Mouse (Mus musculus) frontal cortex, adult (tissue): Measurements from ENCODE around the gene Lrrtm3.

Experiments used
- ATAC-seq: cut with Nextera tagmentation; 2 replicates; pipeline ENCODE4 v1.9.2; 2017; ENCODE audit warnings: mild to moderate bottlenecking, moderate library complexity, mixed read lengths; ENCODE audit not compliant: low TSS enrichment

Gene Lrrtm3

DNA sequence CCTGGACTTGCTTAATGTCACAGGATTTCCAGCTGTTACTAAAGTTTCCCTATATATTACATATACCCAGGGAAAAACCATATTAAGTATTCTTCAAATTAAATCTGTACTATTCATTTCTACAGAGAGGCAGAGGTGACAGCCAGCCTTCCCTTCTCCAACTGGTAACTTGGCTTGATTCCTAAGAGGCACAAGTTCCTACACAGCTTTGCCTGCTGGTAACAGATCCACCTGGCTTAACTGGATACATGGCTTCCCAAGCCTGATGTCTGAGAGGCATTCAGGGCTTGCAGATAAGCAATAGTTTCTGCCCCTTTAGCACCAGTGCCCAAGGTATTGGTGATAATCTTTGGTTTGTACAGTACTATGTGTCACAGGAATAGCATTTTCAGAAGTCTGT is 190.2 kb downstream of the Lrrtm3 start:
- ATAC-seq, result no peak

DNA sequence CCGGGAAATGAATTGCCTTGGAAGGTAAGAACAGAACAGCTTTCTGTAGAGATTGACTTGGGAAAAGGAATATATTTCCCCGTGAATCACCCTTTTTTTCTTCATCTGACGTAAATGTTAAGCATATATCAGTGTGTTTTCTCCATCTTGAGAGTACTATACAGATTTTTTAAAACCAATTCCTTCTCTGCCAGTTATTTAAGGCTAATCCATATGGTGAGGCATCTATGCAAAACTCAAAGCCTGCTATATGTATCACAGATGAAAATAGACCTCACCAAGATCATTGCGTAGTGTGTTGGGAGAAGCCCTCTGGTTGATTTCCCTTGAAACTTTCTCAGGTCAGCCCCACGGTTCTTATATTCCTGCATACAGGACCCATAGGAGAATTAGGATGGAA is 195.5 kb downstream of the Lrrtm3 start:
- ATAC-seq, result peak; percentile 76

DNA sequence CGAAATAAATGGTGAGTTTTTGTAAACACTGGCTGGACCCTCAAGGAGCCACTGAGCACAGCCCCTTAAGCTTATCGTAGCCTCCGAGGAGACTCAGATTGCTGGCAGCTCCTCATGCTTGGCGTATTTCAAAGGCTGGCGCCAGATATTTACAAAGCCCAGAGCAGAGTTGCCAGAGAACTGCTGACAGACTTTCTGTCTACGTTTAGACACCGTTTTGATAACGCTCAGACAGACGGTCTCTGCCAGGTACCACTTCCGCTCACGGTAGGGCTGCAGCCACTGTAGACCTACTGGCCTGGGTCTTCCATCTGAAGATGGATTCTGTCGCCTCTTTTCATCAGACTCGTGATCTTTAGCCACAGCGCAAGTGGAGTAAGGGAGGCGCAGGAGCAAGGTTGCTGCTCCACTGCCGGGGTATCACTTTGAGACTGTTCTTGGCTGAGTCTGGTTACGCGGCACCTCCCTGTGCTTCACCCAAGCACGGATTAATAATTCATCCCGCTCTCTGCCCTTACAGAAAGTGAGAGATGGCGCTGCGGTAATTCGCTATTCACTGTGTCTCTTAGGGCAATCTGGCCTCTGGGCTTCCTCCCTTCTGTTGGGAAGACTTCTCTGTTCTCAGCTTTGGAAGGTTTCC is 203.5 kb downstream of the Lrrtm3 start:
- ATAC-seq, result peak; percentile 69

DNA sequence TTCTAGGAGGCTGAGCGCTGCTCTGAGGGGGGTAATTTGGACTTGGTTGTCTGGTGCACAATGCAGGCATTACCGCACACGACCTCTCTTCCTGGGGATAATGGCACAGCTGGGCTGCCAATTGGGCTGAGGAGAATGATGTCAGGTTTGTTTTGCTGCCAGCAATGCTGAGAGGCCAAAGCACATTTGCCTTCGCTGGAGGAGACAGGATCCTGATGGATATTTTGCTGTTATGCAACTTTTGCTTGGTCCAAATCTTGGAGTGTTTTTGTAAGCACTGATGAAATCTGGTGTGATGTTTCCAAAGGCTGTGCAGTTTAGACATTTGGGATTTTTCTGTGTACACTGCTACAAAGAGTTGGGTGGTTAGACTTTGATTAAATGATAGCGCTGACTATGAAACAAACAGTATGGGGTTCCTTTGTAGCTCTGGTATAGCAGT is 209.6 kb downstream of the Lrrtm3 start:
- ATAC-seq, result peak; percentile 95
